Mouse (Mus musculus): ENCODE data around the gene Psma6. TPM values are rescaled to one million over a fixed set of nuclear protein-coding genes. Genes with fewer than 3 reads are reported as not detected.

The Psma6 gene
- total and polyA plus RNA-seq, 3 experiments = 70.9 to 163 (median 140) TPM

GRCm38 (mm10) chr12:55432284-55432919 is 48.4 kb downstream of the Psma6 start:
- Histone ChIP-seq H3K27ac (no peak overlapping the region), H3K4me1 (ENCODE audit: control insufficient read depth, insufficient read depth, low read length) (peaks cover 5% of the 10 kb centered on the region), H3K4me3 (no peak overlapping the region), H3K36me3 (ENCODE audit: control insufficient read depth, insufficient read depth, low read length) (no peaks in the 10 kb centered on the region), H3K79me2 (replicated peaks; ENCODE audit: control insufficient read depth, insufficient read depth, low read length) (no peaks in the 10 kb centered on the region), H3K9ac (ENCODE audit: low read depth, low read length) (no peak overlapping the region), H3K27me3 (ENCODE audit: control insufficient read depth, insufficient read depth, low read length) (no peaks in the 10 kb centered on the region)
- intact Hi-C loops (cut with DNase I) = no loop called here
- DNase-seq = no peak
- 76% methylated on average over 7 of the region's 7 CpGs for WGBS
- TF ChIP-seq CTCF (IDR thresholded peaks at IDR 0.05) (no peak), EP300 (IDR thresholded peaks at IDR 0.05; ENCODE audit: insufficient read depth, low read depth, low read length) (no peak), POLR2A (IDR thresholded peaks at IDR 0.05; ENCODE audit: insufficient read depth, low read depth, low read length) (no peak)

GRCm38 (mm10) chr12:55432920-55433284 is 48.9 kb downstream of the Psma6 start:
- Histone ChIP-seq H3K27ac (no peak overlapping the region), H3K4me1 (ENCODE audit: control insufficient read depth, insufficient read depth, low read length) (peaks cover 7% of the 10 kb centered on the region), H3K27me3 (ENCODE audit: control insufficient read depth, insufficient read depth, low read length) (no peaks in the 10 kb centered on the region), H3K9ac (ENCODE audit: low read depth, low read length) (no peak overlapping the region), H3K4me3 (no peak overlapping the region), H3K79me2 (replicated peaks; ENCODE audit: control insufficient read depth, insufficient read depth, low read length) (no peaks in the 10 kb centered on the region), H3K36me3 (ENCODE audit: control insufficient read depth, insufficient read depth, low read length) (no peaks in the 10 kb centered on the region)
- no peak for DNase-seq
- TF ChIP-seq POLR2A (IDR thresholded peaks at IDR 0.05; ENCODE audit: insufficient read depth, low read depth, low read length) (no peak), EP300 (IDR thresholded peaks at IDR 0.05; ENCODE audit: insufficient read depth, low read depth, low read length) (no peak), CTCF (IDR thresholded peaks at IDR 0.05) (no peak)
- WGBS = 95% methylated on average over 8 of the region's 8 CpGs
- intact Hi-C loops (cut with DNase I) = no loop called here

GRCm38 (mm10) chr12:55433802-55434435 is 49.9 kb downstream of the Psma6 start:
- WGBS = 53% methylated on average over 8 of the region's 8 CpGs
- intact Hi-C loops (cut with DNase I) = no loop called here

GRCm38 (mm10) chr12:55435080-55435479 is 51.1 kb downstream of the Psma6 start:
- H3K27ac ChIP-seq = no peak overlapping the region
- peaks cover 8% of the 10 kb centered on the region for H3K4me1 ChIP-seq (ENCODE audit: control insufficient read depth, insufficient read depth, low read length)
- TF ChIP-seq CTCF (IDR thresholded peaks at IDR 0.05) = no peak
- TF ChIP-seq POLR2A (IDR thresholded peaks at IDR 0.05; ENCODE audit: insufficient read depth, low read depth, low read length) = no peak
- no peak for TF ChIP-seq EP300 (IDR thresholded peaks at IDR 0.05; ENCODE audit: insufficient read depth, low read depth, low read length)
- H3K9ac ChIP-seq (ENCODE audit: low read depth, low read length) = no peak overlapping the region
- H3K79me2 ChIP-seq (replicated peaks; ENCODE audit: control insufficient read depth, insufficient read depth, low read length) = no peaks in the 10 kb centered on the region
- DNase-seq = no peak
- H3K27me3 ChIP-seq (ENCODE audit: control insufficient read depth, insufficient read depth, low read length) = no peaks in the 10 kb centered on the region
- 79% methylated on average over 1 of the region's 1 CpGs for WGBS
- H3K36me3 ChIP-seq (ENCODE audit: control insufficient read depth, insufficient read depth, low read length) = no peaks in the 10 kb centered on the region
- no peak overlapping the region for H3K4me3 ChIP-seq
- intact Hi-C loops (cut with DNase I) = loop anchor here (5.0 kb wide), 1 partner anchor 78 kb away; no protein-coding TSS in a partner anchor

More at GRCm38 (mm10) chr12:55433802-55434435, 49.9 kb downstream of the Psma6 start:
- Histone ChIP-seq H3K27me3 (ENCODE audit: control insufficient read depth, insufficient read depth, low read length) (no peaks in the 10 kb centered on the region), H3K79me2 (replicated peaks; ENCODE audit: control insufficient read depth, insufficient read depth, low read length) (no peaks in the 10 kb centered on the region), H3K4me3 (no peak overlapping the region), H3K4me1 (ENCODE audit: control insufficient read depth, insufficient read depth, low read length) (peaks cover 8% of the 10 kb centered on the region), H3K9ac (ENCODE audit: low read depth, low read length) (no peak overlapping the region), H3K27ac (peak overlapping the region; percentile 26; the same call in 1 of the 2 replicates), H3K36me3 (ENCODE audit: control insufficient read depth, insufficient read depth, low read length) (no peaks in the 10 kb centered on the region)
- peak in 1 of 2 experiments; percentile 31 for DNase-seq
- TF ChIP-seq POLR2A (IDR thresholded peaks at IDR 0.05; ENCODE audit: insufficient read depth, low read depth, low read length) (no peak), EP300 (IDR thresholded peaks at IDR 0.05; ENCODE audit: insufficient read depth, low read depth, low read length) (no peak), CTCF (IDR thresholded peaks at IDR 0.05) (no peak)

GRCm38 (mm10) chr12:55437122-55437826 is 53.3 kb downstream of the Psma6 start:
- 0 out of 2 replicates have a peak, but pooled peaks have one; percentile 21 for TF ChIP-seq EP300 (IDR thresholded peaks at IDR 0.05; ENCODE audit: insufficient read depth, low read depth, low read length)
- no peak for TF ChIP-seq POLR2A (IDR thresholded peaks at IDR 0.05; ENCODE audit: insufficient read depth, low read depth, low read length)
- TF ChIP-seq CTCF (IDR thresholded peaks at IDR 0.05) = no peak
- DNase-seq = peak in 1 of 2 experiments; percentile 31
- Histone ChIP-seq H3K27ac (no peak overlapping the region), H3K27me3 (ENCODE audit: control insufficient read depth, insufficient read depth, low read length) (no peaks in the 10 kb centered on the region), H3K4me1 (ENCODE audit: control insufficient read depth, insufficient read depth, low read length) (peaks cover 8% of the 10 kb centered on the region), H3K9ac (ENCODE audit: low read depth, low read length) (no peak overlapping the region), H3K79me2 (replicated peaks; ENCODE audit: control insufficient read depth, insufficient read depth, low read length) (no peaks in the 10 kb centered on the region), H3K4me3 (no peak overlapping the region), H3K36me3 (ENCODE audit: control insufficient read depth, insufficient read depth, low read length) (no peaks in the 10 kb centered on the region)
- intact Hi-C loops (cut with DNase I) = loop anchor here (5.0 kb wide), 1 partner anchor 80 kb away; no protein-coding TSS in a partner anchor
- WGBS = 51% methylated on average over 13 of the region's 13 CpGs
